Mouse (Mus musculus) layer of hippocampus, adult 2 months (tissue): ENCODE measurements around the gene Siva1. TPM values are rescaled to one million over a fixed set of nuclear protein-coding genes. Genes with fewer than 3 reads are reported as not detected.
A peak's percentile ranks its signal among the peaks of the same experiment; 100 is the strongest.

Source experiments
- DNase-seq, 2 experiments: peaks; one replicate each; pipeline ENCODE4 v3.0.0; 2022; ENCODE audit warnings: low spot score in 2 of 2
- H3K27ac ChIP-seq: fragments of 200-600 bp; 2 replicates; pipeline ENCODE4 v1.8.1; 2022
- H3K4me3 ChIP-seq: fragments of 200-600 bp; 2 replicates; pipeline ENCODE4 v1.8.1; 2022; ENCODE audit warnings: mild to moderate bottlenecking
- CTCF ChIP-seq: fragments of 200-600 bp; conservative IDR thresholded peaks from 2 replicates; pipeline ENCODE4 v1.8.1; 2022; ENCODE audit warnings: antibody characterized with exemption, mild to moderate bottlenecking, moderate library complexity
- total RNA-seq, 2 experiments: library from RNA; stranded (reverse); gene quantifications; 2 replicates each; pipeline ENCODE4 v1.2.3; 2021

The Siva1 gene
- total RNA-seq, 2 experiments from 2014 or later: 19.6 to 20.1 TPM

GRCm38 (mm10) chr12:112627097-112627881 lies 17.2 kb upstream of the Siva1 start:
- Histone ChIP-seq H3K4me3 (no peak overlapping the region), H3K27ac (no peak overlapping the region)
- DNase-seq: no peak
- peak; percentile 74 for TF ChIP-seq CTCF

GRCm38 (mm10) chr12:112628197-112628596 lies 16.3 kb upstream of the Siva1 start:
- TF ChIP-seq CTCF: no peak
- H3K4me3 ChIP-seq: no peak overlapping the region
- no peak for DNase-seq
- H3K27ac ChIP-seq: no peak overlapping the region

GRCm38 (mm10) chr12:112628928-112629721 lies 15.4 kb upstream of the Siva1 start:
- Histone ChIP-seq H3K27ac (peak overlapping the region; percentile 68), H3K4me3 (peak overlapping the region; percentile 10; the same call in 1 of the 2 replicates)
- no peak for TF ChIP-seq CTCF
- DNase-seq: no peak

GRCm38 (mm10) chr12:112630029-112630428 lies 14.4 kb upstream of the Siva1 start:
- TF ChIP-seq CTCF: no peak

GRCm38 (mm10) chr12:112630796-112631195 lies 13.7 kb upstream of the Siva1 start:
- Histone ChIP-seq H3K27ac (no peak overlapping the region), H3K4me3 (no peak overlapping the region)
- no peak for DNase-seq
- no peak for TF ChIP-seq CTCF

More at GRCm38 (mm10) chr12:112630029-112630428, 14.4 kb upstream of the Siva1 start:
- DNase-seq: no peak
- Histone ChIP-seq H3K27ac (no peak overlapping the region), H3K4me3 (no peak overlapping the region)

GRCm38 (mm10) chr12:112631472-112631871 lies 13.0 kb upstream of the Siva1 start:
- TF ChIP-seq CTCF: no peak
- no peak for DNase-seq
- H3K4me3 ChIP-seq: no peak overlapping the region
- no peak overlapping the region for H3K27ac ChIP-seq

GRCm38 (mm10) chr12:112632084-112632777 lies 12.2 kb upstream of the Siva1 start:
- TF ChIP-seq CTCF: no peak
- no peak for DNase-seq

GRCm38 (mm10) chr12:112632907-112633306 lies 11.6 kb upstream of the Siva1 start:
- no peak overlapping the region for H3K27ac ChIP-seq
- no peak for DNase-seq
- no peak overlapping the region for H3K4me3 ChIP-seq
- no peak for TF ChIP-seq CTCF

More at GRCm38 (mm10) chr12:112632084-112632777, 12.2 kb upstream of the Siva1 start:
- Histone ChIP-seq H3K27ac (no peak overlapping the region), H3K4me3 (no peak overlapping the region)

- no peak overlapping the region for H3K4me3 ChIP-seq
- H3K27ac ChIP-seq: no peak overlapping the region
- DNase-seq: no peak
- TF ChIP-seq CTCF: peak; percentile 32
Measured at GRCm38 (mm10) chr12:112633686-112634085, 10.8 kb upstream of the Siva1 start.

- DNase-seq: no peak
- no peak overlapping the region for H3K27ac ChIP-seq
- TF ChIP-seq CTCF: no peak
- H3K4me3 ChIP-seq: no peak overlapping the region
Measured at GRCm38 (mm10) chr12:112639526-112639925, 5.0 kb upstream of the Siva1 start.

GRCm38 (mm10) chr12:112643126-112643525 lies 1.4 kb upstream of the Siva1 start:
- DNase-seq: no peak
- H3K4me3 ChIP-seq: no peak overlapping the region
- no peak for TF ChIP-seq CTCF
- no peak overlapping the region for H3K27ac ChIP-seq

GRCm38 (mm10) chr12:112644855-112645506 lies 502 bp downstream of the Siva1 start:
- no peak for TF ChIP-seq CTCF
- peak in 1 of 2 experiments; percentile 53 for DNase-seq

More at GRCm38 (mm10) chr12:112644855-112645506, 502 bp downstream of the Siva1 start:
- peak overlapping the region; percentile 73 for H3K4me3 ChIP-seq
- H3K27ac ChIP-seq: peak overlapping the region; percentile 87
